Mouse (Mus musculus) embryonic facial prominence, embryonic 14.5 days (tissue): ENCODE data around the gene Atp2b2. TPM values are rescaled to one million over a fixed set of nuclear protein-coding genes. Genes with fewer than 3 reads are reported as not detected.

Source experiments
- ATAC-seq: fragments of 200-750 bp; cut with Nextera tagmentation; 2 replicates; pipeline ENCODE4 v1.8.0; 2017; ENCODE audit warnings: low read depth, moderate number of reproducible peaks, moderate TSS enrichment
- DNase-seq: peaks from one replicate; pipeline ENCODE4 v3.0.0-alpha.2; 2015; ENCODE audit warnings: low spot score
- H3K27ac ChIP-seq: fragments of 300-500 bp; sonication (generic); replicated peaks from 2 replicates; pipeline ENCODE4 v1.5.1; 2014; ENCODE audit warnings: low read depth, mild to moderate bottlenecking, low read length, moderate library complexity
- H3K27me3 ChIP-seq: fragments of 300-500 bp; sonication (generic); replicated peaks from 2 replicates; pipeline ENCODE4 v1.6.1; 2014; ENCODE audit warnings: low read length; ENCODE audit not compliant: control insufficient read depth, insufficient read depth
- H3K36me3 ChIP-seq: fragments of 300-500 bp; sonication (generic); 2 replicates; pipeline ENCODE4 v1.6.1; 2014; ENCODE audit warnings: low read length, mixed read lengths; ENCODE audit not compliant: control insufficient read depth, insufficient read depth
- H3K4me1 ChIP-seq: fragments of 300-500 bp; sonication (generic); 2 replicates; pipeline ENCODE4 v1.6.1; 2014; ENCODE audit warnings: antibody characterized with exemption, low read length; ENCODE audit not compliant: control insufficient read depth, insufficient read depth
- H3K4me2 ChIP-seq: fragments of 300-500 bp; sonication (generic); 2 replicates; pipeline ENCODE4 v1.6.1; 2014; ENCODE audit warnings: low read depth, mild to moderate bottlenecking, low read length, moderate library complexity, mixed read lengths
- H3K4me3 ChIP-seq: fragments of 300-500 bp; sonication (generic); 2 replicates; pipeline ENCODE4 v1.5.1; 2014; ENCODE audit warnings: low read depth, mild to moderate bottlenecking, low read length
- H3K9ac ChIP-seq: fragments of 300-500 bp; sonication (generic); 2 replicates; pipeline ENCODE4 v1.6.1; 2014; ENCODE audit warnings: low read depth, mild to moderate bottlenecking, low read length, moderate library complexity, mixed read lengths
- H3K9me3 ChIP-seq: fragments of 300-500 bp; sonication (generic); 2 replicates; pipeline ENCODE4 v1.6.1; 2016; ENCODE audit warnings: low read length; ENCODE audit not compliant: control insufficient read depth
- WGBS: fragments of 180-500 bp; shearing (Covaris S2); extraction: QIAGEN DNeasy Blood & Tissue Kit; methylation state at CpG from one replicate; pipeline ENCODE4 v1.1.7; 2014; 5-methylcytosine and 5-hydroxymethylcytosine counted together
- polyA plus RNA-seq: library from polyadenylated mRNA; unstranded; fragments of >200 nt; fragmentation: Nextera tagmentation; extraction: Ambion mirVana; gene quantifications from 2 replicates; pipeline ENCODE4 v1.2.1, GENCODE M21; 2014

Gene Atp2b2
- polyA plus RNA-seq, 1 experiment from 2014 or later = 1.4 TPM

GRCm38 (mm10) chr6:113748351-113748750 is 294.1 kb downstream of the Atp2b2 start:
- Histone ChIP-seq H3K4me1 (no peaks in the 10 kb centered on the region), H3K36me3 (no peaks in the 10 kb centered on the region), H3K27ac (no peak overlapping the region), H3K4me3 (0 out of 2 replicates have a peak overlapping the region, but pooled peaks have one; percentile 3), H3K9ac (no peak overlapping the region), H3K27me3 (peaks cover 11% of the 10 kb centered on the region), H3K4me2 (peak overlapping the region; percentile 33), H3K9me3 (no peaks in the 10 kb centered on the region)
- ATAC-seq (no peak), DNase-seq (no peak)
- 33% methylated on average over 26 of the region's 26 CpGs for WGBS

GRCm38 (mm10) chr6:113747284-113747683 is 295.1 kb downstream of the Atp2b2 start:
- Histone ChIP-seq H3K27me3 (peaks cover 11% of the 10 kb centered on the region), H3K27ac (no peak overlapping the region), H3K4me1 (no peaks in the 10 kb centered on the region), H3K4me3 (no peak overlapping the region), H3K9me3 (no peaks in the 10 kb centered on the region), H3K36me3 (no peaks in the 10 kb centered on the region), H3K4me2 (no peak overlapping the region), H3K9ac (no peak overlapping the region)
- 85% methylated on average over 14 of the region's 14 CpGs for WGBS
- ATAC-seq (no peak), DNase-seq (no peak)

GRCm38 (mm10) chr6:113745117-113745516 is 297.3 kb downstream of the Atp2b2 start:
- Histone ChIP-seq H3K4me1 (no peaks in the 10 kb centered on the region), H3K4me2 (no peak overlapping the region), H3K9ac (no peak overlapping the region), H3K36me3 (no peaks in the 10 kb centered on the region), H3K4me3 (no peak overlapping the region), H3K27me3 (peaks cover 11% of the 10 kb centered on the region), H3K9me3 (no peaks in the 10 kb centered on the region), H3K27ac (no peak overlapping the region)
- DNase-seq (no peak), ATAC-seq (no peak)

GRCm38 (mm10) chr6:113743111-113743510 is 299.3 kb downstream of the Atp2b2 start:
- WGBS = 53% methylated on average over 1 of the region's 1 CpGs
- no peak overlapping the region for H3K4me3 ChIP-seq
- H3K9me3 ChIP-seq = no peaks in the 10 kb centered on the region
- peaks cover 6% of the 10 kb centered on the region; the same call in 1 of the 2 replicates for H3K36me3 ChIP-seq
- peaks cover 7% of the 10 kb centered on the region for H3K27me3 ChIP-seq
- no peak for DNase-seq
- H3K27ac ChIP-seq = no peak overlapping the region
- ATAC-seq = no peak
- peaks cover 4% of the 10 kb centered on the region; the same call in 1 of the 2 replicates for H3K4me1 ChIP-seq
- H3K4me2 ChIP-seq = no peak overlapping the region
- no peak overlapping the region for H3K9ac ChIP-seq

- no peak overlapping the region for H3K4me2 ChIP-seq
- no peak overlapping the region for H3K4me3 ChIP-seq
- peak; percentile 14 for DNase-seq
- H3K9ac ChIP-seq = no peak overlapping the region
- H3K27me3 ChIP-seq = peaks cover 1% of the 10 kb centered on the region; the same call in 1 of the 2 replicates
- H3K9me3 ChIP-seq = no peaks in the 10 kb centered on the region
- H3K4me1 ChIP-seq = peaks cover 4% of the 10 kb centered on the region; the same call in 1 of the 2 replicates
- 83% methylated on average over 1 of the region's 1 CpGs for WGBS
- peaks cover 14% of the 10 kb centered on the region; the same call in 1 of the 2 replicates for H3K36me3 ChIP-seq
- H3K27ac ChIP-seq = no peak overlapping the region
- no peak for ATAC-seq
Observed at GRCm38 (mm10) chr6:113742321-113742720, 300.1 kb downstream of the Atp2b2 start.

- 67% methylated on average over 2 of the region's 2 CpGs for WGBS
- no peak overlapping the region for H3K9ac ChIP-seq
- ATAC-seq (no peak), DNase-seq (no peak)
- H3K36me3 ChIP-seq = peaks cover 20% of the 10 kb centered on the region
- H3K4me3 ChIP-seq = no peak overlapping the region
- no peaks in the 10 kb centered on the region; the same call in 1 of the 2 replicates for H3K27me3 ChIP-seq
- H3K27ac ChIP-seq = no peak overlapping the region
- no peak overlapping the region for H3K4me2 ChIP-seq
- H3K4me1 ChIP-seq = peaks cover 4% of the 10 kb centered on the region; the same call in 1 of the 2 replicates
- H3K9me3 ChIP-seq = no peaks in the 10 kb centered on the region
Observed at GRCm38 (mm10) chr6:113741425-113741824, 301.0 kb downstream of the Atp2b2 start.

GRCm38 (mm10) chr6:113740236-113741217 is 301.9 kb downstream of the Atp2b2 start, which contains the start of gene Sec13:
TSS of gene Sec13 (minus strand) at chr6:113740743.
- Histone ChIP-seq H3K9me3 (no peaks in the 10 kb centered on the region), H3K4me3 (peak within 1 kb of the TSS; percentile 81), H3K4me1 (peaks cover 4% of the 10 kb centered on the region; the same call in 1 of the 2 replicates), H3K36me3 (peaks cover 29% of the 10 kb centered on the region), H3K27ac (peak within 1 kb of the TSS; percentile 79), H3K4me2 (peak within 1 kb of the TSS; percentile 81), H3K27me3 (no peaks in the 10 kb centered on the region), H3K9ac (peak within 1 kb of the TSS; percentile 86)
- WGBS = 7% methylated on average over 40 of the region's 41 CpGs
- ATAC-seq (peak; percentile 90), DNase-seq (peak; percentile 91)

GRCm38 (mm10) chr6:113737318-113738046 is 304.9 kb downstream of the Atp2b2 start:
- WGBS = 89% methylated on average over 9 of the region's 9 CpGs
- Histone ChIP-seq H3K27ac (no peak overlapping the region), H3K9ac (no peak overlapping the region), H3K27me3 (no peaks in the 10 kb centered on the region), H3K4me1 (peaks cover 4% of the 10 kb centered on the region; the same call in 1 of the 2 replicates), H3K9me3 (no peaks in the 10 kb centered on the region), H3K36me3 (peaks cover 59% of the 10 kb centered on the region), H3K4me2 (no peak overlapping the region), H3K4me3 (no peak overlapping the region)
- DNase-seq (no peak), ATAC-seq (no peak)
